Mouse (Mus musculus) cortical plate, adult 2 months (tissue): ENCODE data around the gene Laptm4a. TPM values are rescaled to one million over a fixed set of nuclear protein-coding genes. Genes with fewer than 3 reads are reported as not detected.

Experiments
- H3K27ac ChIP-seq: fragments of 200-500 bp; 2 replicates; pipeline ENCODE4 v1.5.1; 2012; ENCODE audit warnings: low read length, control low read depth, inconsistent platforms; ENCODE audit not compliant: insufficient read depth
- H3K4me1 ChIP-seq: fragments of 200-500 bp; 2 replicates; pipeline ENCODE4 v1.6.1; 2011; ENCODE audit warnings: low read length; ENCODE audit not compliant: control insufficient read depth, insufficient read depth
- H3K4me3 ChIP-seq: fragments of 200-500 bp; 2 replicates; pipeline ENCODE4 v1.5.1; 2011; ENCODE audit warnings: mild to moderate bottlenecking, low read length, control low read depth; ENCODE audit not compliant: insufficient read depth
- CTCF ChIP-seq: fragments of 200-500 bp; IDR thresholded peaks from 2 replicates; pipeline ENCODE4 v1.5.1; 2011; ENCODE audit warnings: mild to moderate bottlenecking, control low read depth, low read length; ENCODE audit not compliant: insufficient read depth; ENCODE audit errors: extremely low read depth
- POLR2A ChIP-seq: fragments of 200-500 bp; IDR thresholded peaks from 2 replicates; pipeline ENCODE4 v1.6.1; 2011; ENCODE audit warnings: mild to moderate bottlenecking, low read length, control low read depth; ENCODE audit not compliant: insufficient read depth; ENCODE audit errors: extremely low read depth
- polyA plus RNA-seq: library from polyadenylated mRNA; depleted of rRNA; stranded (reverse); fragments of >200 nt; gene quantifications from 2 replicates; pipeline ENCODE4 v1.2.3, GENCODE M21; 2012; rRNA removed

Laptm4a gene
- 240 and 242 TPM in 2 replicates for polyA plus RNA-seq

DNA sequence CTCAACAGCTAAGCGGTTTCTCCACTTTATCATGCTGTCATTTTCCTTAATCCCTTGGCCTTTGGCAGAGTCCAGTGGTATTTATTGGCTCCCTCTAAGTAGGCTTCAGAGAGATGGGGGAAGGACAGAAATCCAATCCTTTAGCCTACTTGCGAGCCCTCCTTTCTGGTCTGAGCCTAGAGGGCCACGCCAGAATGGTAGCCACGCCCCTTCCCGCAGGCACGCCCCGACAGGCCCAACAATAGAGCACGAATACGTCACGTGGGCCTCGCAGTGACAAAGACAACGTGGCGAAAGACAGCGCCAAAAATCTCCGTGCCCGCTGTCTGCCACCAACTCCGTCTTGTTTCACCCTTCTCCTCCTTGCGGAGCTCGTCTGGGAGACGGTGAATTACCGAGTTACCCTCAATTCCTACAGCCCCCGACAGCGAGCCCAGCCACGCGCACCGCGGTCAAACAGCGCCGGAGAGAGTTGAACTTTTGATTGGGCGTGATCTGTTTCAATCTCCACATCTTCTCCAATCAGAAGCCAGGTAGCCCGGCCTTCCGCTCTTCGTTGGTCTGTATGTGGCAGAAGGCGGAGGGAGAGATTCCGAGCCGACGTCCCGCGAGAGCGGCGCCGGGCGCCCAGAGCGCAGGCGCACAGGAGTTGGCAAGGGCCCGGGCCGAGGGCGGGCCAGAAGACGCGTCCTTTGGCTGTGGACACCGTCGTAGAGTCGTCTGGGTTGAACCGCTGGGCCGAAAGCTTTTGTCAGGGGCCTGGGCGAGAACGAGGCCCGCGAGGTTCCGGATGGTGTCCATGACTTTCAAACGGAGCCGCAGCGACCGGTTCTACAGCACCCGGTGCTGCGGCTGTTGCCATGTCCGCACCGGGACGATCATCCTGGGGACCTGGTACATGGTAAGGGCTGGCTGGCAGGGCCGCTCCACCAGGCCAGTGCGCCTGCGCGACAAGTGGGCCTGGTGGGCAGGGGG, at the start of gene Laptm4a:
Gene Laptm4a (plus strand): TSS at position 271 of the 975 bp plus-strand sequence.
- TF ChIP-seq CTCF (no peak), POLR2A (peak; percentile 81)

DNA sequence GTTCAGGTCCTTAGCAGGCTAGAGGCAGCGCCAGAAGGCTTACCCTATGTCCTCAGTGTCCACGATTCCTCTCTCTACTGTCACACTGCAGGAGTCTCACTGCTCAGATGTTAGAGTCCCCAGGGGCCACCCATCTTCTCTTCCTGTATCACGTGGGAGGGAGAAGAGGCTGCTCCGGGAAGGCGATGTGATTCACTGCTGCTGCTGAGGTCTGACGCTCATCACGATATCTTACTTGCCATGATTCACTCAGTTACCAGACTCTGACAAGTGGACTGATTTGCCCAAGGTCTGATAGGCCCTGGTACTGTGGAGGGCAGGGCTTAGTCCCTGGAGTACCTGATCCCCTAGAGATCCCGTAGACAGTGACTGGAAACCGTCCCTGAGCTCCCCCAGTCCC, 45.9 kb upstream of the Laptm4a start:
- Histone ChIP-seq H3K27ac (no peak overlapping the region), H3K4me1 (no peaks in the 10 kb centered on the region), H3K4me3 (no peak overlapping the region)
- no peak for TF ChIP-seq POLR2A
- no peak for TF ChIP-seq CTCF

More for the DNA sequence above, at the start of gene Laptm4a:
- Histone ChIP-seq H3K4me1 (peaks cover 4% of the 10 kb centered on the region), H3K27ac (peak within 1 kb of the TSS; percentile 92), H3K4me3 (peak within 1 kb of the TSS; percentile 63)

DNA sequence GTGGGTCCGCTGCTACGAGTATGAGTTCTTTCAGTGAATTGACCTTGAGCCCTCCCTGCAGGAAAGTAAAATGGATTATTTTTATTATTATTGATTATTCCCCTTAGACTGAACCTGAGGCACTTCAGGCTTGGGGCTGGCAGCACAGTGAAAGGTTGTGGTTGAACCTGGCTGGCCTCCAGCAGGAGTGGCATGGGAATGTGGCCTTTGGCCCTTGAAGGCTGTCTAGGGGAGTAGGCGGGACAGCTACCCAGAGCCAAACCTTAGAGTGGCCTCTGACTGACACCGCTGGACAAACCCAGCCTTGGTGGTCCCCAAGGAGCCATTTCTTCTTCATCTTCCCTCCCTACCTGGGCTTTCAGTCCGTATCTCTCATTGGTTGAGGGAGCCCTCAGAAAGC, 44.6 kb upstream of the Laptm4a start:
- H3K4me1 ChIP-seq: no peaks in the 10 kb centered on the region
- no peak overlapping the region for H3K27ac ChIP-seq
- TF ChIP-seq CTCF (no peak), POLR2A (no peak)
- no peak overlapping the region for H3K4me3 ChIP-seq

DNA sequence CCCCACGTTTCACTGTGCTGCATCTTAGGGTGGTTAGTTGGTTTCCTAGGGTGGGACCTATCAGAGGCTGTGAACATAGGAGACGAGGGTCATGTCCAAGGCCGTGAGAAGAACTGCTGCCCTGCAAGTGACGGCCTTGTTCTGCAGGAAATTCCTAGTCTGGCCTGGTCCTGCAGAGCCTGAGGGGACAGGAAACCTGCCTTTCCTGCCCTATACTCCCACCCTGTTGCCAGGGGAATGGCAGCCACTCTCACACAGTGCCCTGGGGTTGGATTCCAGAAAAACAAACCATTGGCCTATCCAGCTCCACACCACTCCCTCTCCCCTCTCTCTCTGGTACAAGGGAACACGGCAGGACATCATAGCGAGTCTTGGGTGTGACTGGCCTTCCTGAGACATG, 44.1 kb upstream of the Laptm4a start:
- Histone ChIP-seq H3K27ac (no peak overlapping the region), H3K4me3 (no peak overlapping the region), H3K4me1 (no peaks in the 10 kb centered on the region)
- TF ChIP-seq POLR2A (no peak), CTCF (no peak)

DNA sequence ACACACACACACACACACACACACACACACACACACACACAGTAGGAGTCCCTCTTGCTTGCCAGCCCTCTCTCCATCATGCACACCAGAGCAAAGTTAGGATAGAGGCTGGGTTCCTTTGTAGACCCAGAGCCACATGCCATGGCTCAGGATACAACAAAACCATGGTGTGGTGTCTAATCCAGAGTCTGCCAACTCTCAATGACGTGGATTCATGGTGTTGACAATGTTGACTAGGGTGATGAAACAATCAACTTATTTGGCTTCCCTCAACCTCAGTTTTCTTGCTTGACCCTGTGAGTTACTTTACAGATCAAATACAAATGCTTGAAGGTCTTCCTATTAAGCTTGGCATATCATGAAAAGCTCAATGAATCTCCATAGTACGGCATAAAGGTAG, 42.7 kb upstream of the Laptm4a start:
- H3K4me1 ChIP-seq: no peaks in the 10 kb centered on the region
- no peak overlapping the region for H3K27ac ChIP-seq
- TF ChIP-seq CTCF: no peak
- no peak for TF ChIP-seq POLR2A
- no peak overlapping the region for H3K4me3 ChIP-seq

DNA sequence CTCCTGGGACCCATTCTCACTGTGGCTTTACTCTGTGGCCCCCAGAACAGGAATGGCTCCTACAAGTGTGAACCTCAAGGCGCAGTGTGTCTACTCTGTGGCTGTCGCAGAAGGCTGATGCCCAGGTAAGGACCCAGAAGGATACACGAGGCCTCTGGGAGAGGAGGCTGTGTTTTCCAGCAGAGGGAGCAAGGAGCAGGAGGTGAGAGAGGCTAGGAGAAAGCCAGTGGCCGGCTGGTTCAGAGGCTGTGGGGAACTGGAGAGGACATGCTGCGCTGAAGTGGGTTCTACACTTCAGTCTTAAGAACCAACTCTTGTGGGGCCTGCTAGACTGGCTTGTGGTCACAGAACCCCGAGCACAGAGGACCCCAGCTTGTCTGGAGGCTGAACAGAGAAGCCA, 42.1 kb upstream of the Laptm4a start:
- TF ChIP-seq POLR2A (no peak), CTCF (no peak)
- no peak overlapping the region for H3K4me3 ChIP-seq
- H3K27ac ChIP-seq: no peak overlapping the region
- H3K4me1 ChIP-seq: no peaks in the 10 kb centered on the region

DNA sequence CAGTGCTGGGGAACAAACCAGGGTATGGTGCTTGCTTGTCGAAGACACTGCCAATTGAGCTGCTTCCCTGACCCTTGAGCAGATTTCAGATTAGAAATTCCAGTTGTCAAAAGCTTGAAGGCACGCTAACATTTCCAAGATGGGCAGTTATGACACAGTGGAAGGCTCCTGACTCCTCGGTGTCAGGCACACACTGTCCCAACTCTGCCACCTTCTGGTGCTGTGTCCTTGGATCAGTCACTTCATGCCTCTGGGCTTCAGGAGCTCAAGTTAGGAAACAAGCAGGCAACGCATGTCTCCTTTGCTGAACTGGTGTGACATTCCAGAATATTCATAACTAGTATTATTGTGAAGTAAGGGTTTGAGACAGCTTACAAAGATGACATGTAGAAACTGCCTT, 39.7 kb upstream of the Laptm4a start:
- TF ChIP-seq POLR2A (no peak), CTCF (0 out of 2 replicates have a peak, but pooled peaks have one; percentile 5)
- H3K4me3 ChIP-seq: no peak overlapping the region
- no peaks in the 10 kb centered on the region for H3K4me1 ChIP-seq
- no peak overlapping the region for H3K27ac ChIP-seq

DNA sequence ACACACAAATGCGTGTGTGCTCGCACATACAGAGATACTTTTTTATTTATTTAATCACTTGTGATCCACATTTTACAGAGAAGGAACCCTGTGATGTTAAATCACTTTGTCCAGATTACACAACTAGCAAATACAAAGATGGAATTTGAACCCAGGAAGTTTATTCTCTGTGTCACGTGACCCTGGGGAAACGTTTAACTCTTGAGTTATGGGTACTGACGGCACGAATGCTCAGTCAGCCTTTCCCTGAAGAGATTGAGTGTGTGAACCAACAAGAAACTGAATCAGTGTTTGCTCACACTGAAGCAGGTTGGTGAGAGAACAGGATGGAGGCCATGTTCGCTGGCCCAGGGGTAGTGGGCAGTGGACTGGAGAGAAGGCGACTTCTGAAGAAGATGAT, 39.1 kb upstream of the Laptm4a start:
- TF ChIP-seq POLR2A (no peak), CTCF (no peak)
- H3K27ac ChIP-seq: no peak overlapping the region
- no peaks in the 10 kb centered on the region for H3K4me1 ChIP-seq
- H3K4me3 ChIP-seq: no peak overlapping the region

DNA sequence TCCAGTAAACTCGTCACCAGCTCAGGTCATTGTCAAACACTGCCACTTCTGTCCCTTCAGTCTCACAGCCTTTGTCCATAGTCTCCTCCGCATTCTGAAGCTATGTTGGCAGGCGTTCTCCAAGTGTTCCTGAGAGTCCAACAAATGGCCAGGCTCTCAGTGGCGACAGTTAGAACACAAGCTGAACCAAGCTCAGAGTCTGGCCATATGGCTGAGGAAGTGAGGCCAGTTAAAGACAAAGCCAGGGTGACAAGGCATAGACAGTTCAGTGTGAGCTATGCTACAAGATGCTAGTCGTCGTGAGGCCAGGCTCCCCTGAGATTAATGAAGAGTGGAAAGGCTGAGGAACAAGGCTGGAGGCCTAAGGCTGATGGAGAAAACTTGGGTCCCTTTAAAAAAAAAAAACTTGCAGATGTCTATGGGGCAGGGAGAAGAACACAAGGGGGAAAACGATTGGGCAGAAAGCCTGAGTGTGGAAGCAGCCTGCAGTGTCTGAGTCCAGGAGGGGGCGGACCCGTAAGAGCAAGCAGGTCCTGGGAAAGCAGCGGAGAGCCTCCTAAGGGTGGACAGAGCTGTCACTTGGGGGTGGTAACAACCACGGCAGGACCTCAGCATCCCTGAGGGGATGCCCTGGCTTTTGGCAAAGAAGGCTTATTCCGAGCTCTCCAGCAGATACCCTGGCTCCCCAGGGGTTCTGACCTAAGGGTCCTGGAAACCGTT, 36.9 kb upstream of the Laptm4a start:
- TF ChIP-seq CTCF (no peak), POLR2A (no peak)
- H3K27ac ChIP-seq: no peak overlapping the region

DNA sequence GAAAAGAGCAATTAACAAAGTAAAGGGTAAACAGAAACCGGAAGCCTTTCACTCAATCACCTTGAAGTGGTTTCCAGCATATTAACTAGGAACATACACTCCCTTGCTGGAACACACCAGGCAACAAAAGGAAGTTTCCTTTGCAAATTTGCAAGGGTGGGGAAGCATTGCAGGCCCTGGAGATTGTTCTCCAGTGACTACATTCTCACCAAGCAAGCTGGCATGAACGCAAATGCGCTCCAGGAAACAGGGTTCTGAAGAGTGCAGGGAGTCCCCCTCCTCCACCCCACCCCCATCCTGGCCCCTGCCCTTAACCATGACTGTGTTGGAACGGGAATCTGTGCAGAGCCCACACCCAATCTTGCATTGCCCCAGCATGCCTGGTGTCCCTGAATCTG, 36.3 kb upstream of the Laptm4a start:
- no peak overlapping the region for H3K27ac ChIP-seq
- TF ChIP-seq CTCF: no peak
- no peak for TF ChIP-seq POLR2A
- H3K4me1 ChIP-seq: no peaks in the 10 kb centered on the region
- H3K4me3 ChIP-seq: no peak overlapping the region

More for the DNA sequence above, 36.9 kb upstream of the Laptm4a start:
- Histone ChIP-seq H3K4me3 (no peak overlapping the region), H3K4me1 (no peaks in the 10 kb centered on the region)
